Mouse (Mus musculus): ENCODE results near the gene Ppp3cb. TPM values are rescaled to one million over a fixed set of nuclear protein-coding genes. Genes with fewer than 3 reads are reported as not detected.

Gene Ppp3cb
- polyA plus RNA-seq, 1 experiment from 2014 or later: 27.5 TPM

- H3K36me3 ChIP-seq (ENCODE audit: control insufficient read depth, insufficient read depth, low read length): peaks cover 30% of the 10 kb centered on the region
Observed at GRCm38 (mm10) chr14:20460216-20460615, 86.2 kb downstream of the Ppp3cb start.

GRCm38 (mm10) chr14:20458378-20458777 lies 88.0 kb downstream of the Ppp3cb start:
- no peak overlapping the region for H3K9ac ChIP-seq (ENCODE audit: low read length)
- H3K4me3 ChIP-seq (replicated peaks; ENCODE audit: low read length): no peak overlapping the region
- peaks cover 24% of the 10 kb centered on the region for H3K36me3 ChIP-seq (ENCODE audit: control insufficient read depth, insufficient read depth, low read length)
- no peaks in the 10 kb centered on the region for H3K27me3 ChIP-seq (ENCODE audit: control insufficient read depth, insufficient read depth, low read length)
- no peak for ATAC-seq (ENCODE audit: insufficient read depth, low FRiP score)
- no peak overlapping the region for H3K4me2 ChIP-seq (ENCODE audit: low read depth, low read length)
- 93% methylated on average over 9 of the region's 9 CpGs for WGBS
- no peaks in the 10 kb centered on the region for H3K4me1 ChIP-seq (ENCODE audit: control insufficient read depth, insufficient read depth, low read length)
- no peaks in the 10 kb centered on the region for H3K9me3 ChIP-seq (replicated peaks; ENCODE audit: control insufficient read depth, low read length)
- H3K27ac ChIP-seq (ENCODE audit: low read length): no peak overlapping the region

More at GRCm38 (mm10) chr14:20460216-20460615, 86.2 kb downstream of the Ppp3cb start:
- 79% methylated on average over 14 of the region's 14 CpGs for WGBS
- Histone ChIP-seq H3K4me3 (replicated peaks; ENCODE audit: low read length) (no peak overlapping the region), H3K27me3 (ENCODE audit: control insufficient read depth, insufficient read depth, low read length) (no peaks in the 10 kb centered on the region), H3K4me1 (ENCODE audit: control insufficient read depth, insufficient read depth, low read length) (no peaks in the 10 kb centered on the region), H3K9ac (ENCODE audit: low read length) (no peak overlapping the region), H3K27ac (ENCODE audit: low read length) (no peak overlapping the region), H3K4me2 (ENCODE audit: low read depth, low read length) (no peak overlapping the region), H3K9me3 (replicated peaks; ENCODE audit: control insufficient read depth, low read length) (no peaks in the 10 kb centered on the region)
- no peak for ATAC-seq (ENCODE audit: insufficient read depth, low FRiP score)

- Histone ChIP-seq H3K27me3 (ENCODE audit: control insufficient read depth, insufficient read depth, low read length) (no peaks in the 10 kb centered on the region), H3K4me1 (ENCODE audit: control insufficient read depth, insufficient read depth, low read length) (no peaks in the 10 kb centered on the region), H3K27ac (ENCODE audit: low read length) (no peak overlapping the region), H3K36me3 (ENCODE audit: control insufficient read depth, insufficient read depth, low read length) (peaks cover 7% of the 10 kb centered on the region; the same call in 1 of the 2 replicates), H3K9ac (ENCODE audit: low read length) (no peak overlapping the region), H3K9me3 (replicated peaks; ENCODE audit: control insufficient read depth, low read length) (no peaks in the 10 kb centered on the region), H3K4me3 (replicated peaks; ENCODE audit: low read length) (no peak overlapping the region), H3K4me2 (ENCODE audit: low read depth, low read length) (no peak overlapping the region)
- no peak for ATAC-seq (ENCODE audit: insufficient read depth, low FRiP score)
- WGBS: 91% methylated on average over 5 of the region's 5 CpGs
Observed at GRCm38 (mm10) chr14:20452929-20453328, 93.4 kb downstream of the Ppp3cb start.

- peak within 1 kb of the TSS; percentile 54 for H3K4me2 ChIP-seq (ENCODE audit: low read depth, low read length)
- WGBS: 3% methylated on average over 15 of the region's 15 CpGs
- no peak; the same call in 1 of the 2 replicates for ATAC-seq (ENCODE audit: insufficient read depth, low FRiP score)
- H3K9ac ChIP-seq (ENCODE audit: low read length): peak within 1 kb of the TSS; percentile 40
- peaks cover 7% of the 10 kb centered on the region; the same call in 1 of the 2 replicates for H3K36me3 ChIP-seq (ENCODE audit: control insufficient read depth, insufficient read depth, low read length)
- H3K4me1 ChIP-seq (ENCODE audit: control insufficient read depth, insufficient read depth, low read length): no peaks in the 10 kb centered on the region
- no peaks in the 10 kb centered on the region for H3K9me3 ChIP-seq (replicated peaks; ENCODE audit: control insufficient read depth, low read length)
- no peaks in the 10 kb centered on the region for H3K27me3 ChIP-seq (ENCODE audit: control insufficient read depth, insufficient read depth, low read length)
- no peak within 1 kb of the TSS for H3K27ac ChIP-seq (ENCODE audit: low read length)
- peak within 1 kb of the TSS; percentile 49 for H3K4me3 ChIP-seq (replicated peaks; ENCODE audit: low read length)
Observed at GRCm38 (mm10) chr14:20451765-20452331, 94.5 kb downstream of the Ppp3cb start, which contains the start of gene Cfap70. Cfap70 (minus strand) TSS chr14:20452226.

- no peak for ATAC-seq (ENCODE audit: insufficient read depth, low FRiP score)
- Histone ChIP-seq H3K36me3 (ENCODE audit: control insufficient read depth, insufficient read depth, low read length) (peaks cover 7% of the 10 kb centered on the region; the same call in 1 of the 2 replicates), H3K4me2 (ENCODE audit: low read depth, low read length) (peak overlapping the region; percentile 54), H3K4me1 (ENCODE audit: control insufficient read depth, insufficient read depth, low read length) (no peaks in the 10 kb centered on the region), H3K9me3 (replicated peaks; ENCODE audit: control insufficient read depth, low read length) (no peaks in the 10 kb centered on the region), H3K27ac (ENCODE audit: low read length) (no peak overlapping the region), H3K27me3 (ENCODE audit: control insufficient read depth, insufficient read depth, low read length) (no peaks in the 10 kb centered on the region), H3K4me3 (replicated peaks; ENCODE audit: low read length) (peak overlapping the region; percentile 49), H3K9ac (ENCODE audit: low read length) (peak overlapping the region; percentile 40)
- WGBS: 18% methylated on average over 2 of the region's 2 CpGs
Observed at GRCm38 (mm10) chr14:20451302-20451701, 95.1 kb downstream of the Ppp3cb start.

Other genes starting within 250 kb of the Ppp3cb start
- gene Ecd, start 198.5 kb downstream of the Ppp3cb start, polyA plus RNA-seq (2015; fragmentation: Nextera tagmentation; extraction: Ambion mirVana): 44.1 and 46.2 TPM in 2 replicates
- gene Fam149b, start 198.4 kb downstream of the Ppp3cb start, polyA plus RNA-seq (2015; fragmentation: Nextera tagmentation; extraction: Ambion mirVana): 28.5 and 29.5 TPM in 2 replicates
- gene Dnajc9, start 157.7 kb downstream of the Ppp3cb start, polyA plus RNA-seq (2015; fragmentation: Nextera tagmentation; extraction: Ambion mirVana): 118 and 119 TPM in 2 replicates
- 80.0 and 85.7 TPM in 2 replicates for gene Mrps16, start 152.9 kb downstream of the Ppp3cb start, polyA plus RNA-seq (2015; fragmentation: Nextera tagmentation; extraction: Ambion mirVana)
- gene Cfap70, start 94.3 kb downstream of the Ppp3cb start, polyA plus RNA-seq (2015; fragmentation: Nextera tagmentation; extraction: Ambion mirVana): 0.17 and 0.94 TPM in 2 replicates
- 76.4 and 86.2 TPM in 2 replicates for gene Anxa7, start 66.4 kb downstream of the Ppp3cb start, polyA plus RNA-seq (2015; fragmentation: Nextera tagmentation; extraction: Ambion mirVana)
- 0.52 and 0.56 TPM in 2 replicates for gene Mss51, start 49.7 kb downstream of the Ppp3cb start, polyA plus RNA-seq (2015; fragmentation: Nextera tagmentation; extraction: Ambion mirVana)
- 6.4 and 7.4 TPM in 2 replicates for gene Usp54, start 94.5 kb upstream of the Ppp3cb start, polyA plus RNA-seq (2015; fragmentation: Nextera tagmentation; extraction: Ambion mirVana)
- 1.4 and 29.8 TPM in 2 replicates for gene Myoz1, start 110.0 kb upstream of the Ppp3cb start, polyA plus RNA-seq (2015; fragmentation: Nextera tagmentation; extraction: Ambion mirVana)
- 0.36 and 5.1 TPM in 2 replicates for gene Synpo2l, start 121.8 kb upstream of the Ppp3cb start, polyA plus RNA-seq (2015; fragmentation: Nextera tagmentation; extraction: Ambion mirVana)
- gene Sec24c, start 127.7 kb upstream of the Ppp3cb start, polyA plus RNA-seq (2015; fragmentation: Nextera tagmentation; extraction: Ambion mirVana): 90.5 and 110 TPM in 2 replicates
- gene Fut11, start 148.4 kb upstream of the Ppp3cb start, polyA plus RNA-seq (2015; fragmentation: Nextera tagmentation; extraction: Ambion mirVana): 18.3 and 19.3 TPM in 2 replicates
- gene Chchd1, start 156.4 kb upstream of the Ppp3cb start, polyA plus RNA-seq (2015; fragmentation: Nextera tagmentation; extraction: Ambion mirVana): 149 and 187 TPM in 2 replicates
- gene Zswim8, start 161.0 kb upstream of the Ppp3cb start, polyA plus RNA-seq (2015; fragmentation: Nextera tagmentation; extraction: Ambion mirVana): 23.2 and 26.8 TPM in 2 replicates
- gene Ndst2, start 188.0 kb upstream of the Ppp3cb start, polyA plus RNA-seq (2015; fragmentation: Nextera tagmentation; extraction: Ambion mirVana): 23.7 and 24.4 TPM in 2 replicates
- 43.7 and 45.3 TPM in 2 replicates for gene Camk2g, start 247.5 kb upstream of the Ppp3cb start, polyA plus RNA-seq (2015; fragmentation: Nextera tagmentation; extraction: Ambion mirVana)

All from stomach, embryonic 16.5 days (tissue).